Mouse (Mus musculus): ENCODE measurements around the gene Prickle4.

- TF ChIP-seq CTCF (IDR thresholded peaks at IDR 0.05; ENCODE audit: low read depth, low read length) (no peak), POLR2A (IDR thresholded peaks at IDR 0.05; ENCODE audit: borderline replicate concordance, low read depth, low read length) (no peak)
Measured at GRCm38 (mm10) chr17:47672311-47673111, 22.0 kb downstream of the Prickle4 start.
